ENCODE assay signal across 8 mouse cellular contexts in genomic region chr7:130692943-130693799, GRCm38 (mm10).
DNase-seq lines count a peak whose midpoint lies in the region; ATAC-seq and TF ChIP-seq lines count a peak whose summit lies in the region.

No protein-coding gene starts in this region.

- no peak for TF ChIP-seq CTCF in testis, adult 2 months (IDR thresholded peaks at IDR 0.05; ENCODE audit: control insufficient read depth, insufficient read depth, insufficient replicate concordance, low read depth, low read length)

- WGBS in hindbrain, embryonic 10.5 days = 2% methylated on average over 19 of the region's 19 CpGs
- WGBS in neural tube, embryonic 15.5 days = 3% methylated on average over 19 of the region's 19 CpGs

- H3K4me2 ChIP-seq in neural tube, embryonic 15.5 days = peak overlapping the region; percentile 72

- H3K4me3 ChIP-seq in testis, adult 2 months (ENCODE audit: control insufficient read depth, low read depth, low read length) = peak overlapping the region; percentile 72
- peak overlapping the region; percentile 88 for H3K4me3 ChIP-seq in hindbrain, embryonic 10.5 days
- peak overlapping the region; percentile 88 for H3K4me3 ChIP-seq in neural tube, embryonic 15.5 days (replicated peaks)

- TF ChIP-seq POLR2A in testis, adult 2 months (IDR thresholded peaks at IDR 0.05; ENCODE audit: control insufficient read depth, low read depth, low read length) = no peak

- DNase-seq in testis, postnatal 14 days (ENCODE audit: low spot score) = no peak
- peak; percentile 46 for DNase-seq in embryo, embryonic 11.5 days (ENCODE audit: low read depth, low spot score)
- no peak for DNase-seq in hindbrain, embryonic 10.5 days (ENCODE audit: low spot score)
- DNase-seq in left cerebral cortex, postnatal 36 days (ENCODE audit: low spot score in 2 of 2) = peak; percentile 55
- no peak for DNase-seq in spleen, postnatal 36 days (ENCODE audit: low spot score in 2 of 2)

- peaks cover 6% of the 10 kb centered on the region for H3K4me1 ChIP-seq in testis, adult 2 months (ENCODE audit: control insufficient read depth, insufficient read depth, low read length)
- peaks cover 82% of the 10 kb centered on the region for H3K4me1 ChIP-seq in hindbrain, embryonic 10.5 days (replicated peaks)
- H3K4me1 ChIP-seq in neural tube, embryonic 15.5 days = peaks cover 55% of the 10 kb centered on the region

- H3K9ac ChIP-seq in neural tube, embryonic 15.5 days (replicated peaks) = peak overlapping the region; percentile 98

- H3K27me3 ChIP-seq in testis, adult 2 months (ENCODE audit: control insufficient read depth, insufficient read depth, low read length) = no peaks in the 10 kb centered on the region
- no peaks in the 10 kb centered on the region for H3K27me3 ChIP-seq in hindbrain, embryonic 10.5 days (ENCODE audit: insufficient read depth, poor library complexity, severe bottlenecking)
- H3K27me3 ChIP-seq in neural tube, embryonic 15.5 days (replicated peaks) = no peaks in the 10 kb centered on the region

- no peaks in the 10 kb centered on the region for H3K36me3 ChIP-seq in testis, adult 2 months (ENCODE audit: control insufficient read depth, insufficient read depth, low read length)
- peaks cover 9% of the 10 kb centered on the region; the same call in 1 of the 2 replicates for H3K36me3 ChIP-seq in hindbrain, embryonic 10.5 days
- H3K36me3 ChIP-seq in neural tube, embryonic 15.5 days = no peaks in the 10 kb centered on the region

- no peaks in the 10 kb centered on the region for H3K9me3 ChIP-seq in hindbrain, embryonic 10.5 days
- no peaks in the 10 kb centered on the region for H3K9me3 ChIP-seq in neural tube, embryonic 15.5 days (replicated peaks)

- intact Hi-C loops in left cerebral cortex, postnatal 36 days (cut with DNase I) = no loop called here

- ATAC-seq in neural tube, embryonic 15.5 days (ENCODE audit: low FRiP score) = peak; percentile 71
- ATAC-seq in granulocyte monocyte progenitor cell, adult 5-6 weeks (replicated peaks; ENCODE audit: poor library complexity, severe bottlenecking) = no peak; the same call in 1 of the 2 replicates

- 0 out of 2 replicates have a peak overlapping the region, but pooled peaks have one; percentile 25 for H3K27ac ChIP-seq in testis, adult 2 months (ENCODE audit: control insufficient read depth, insufficient read depth, low read depth, low read length)
- peak overlapping the region; percentile 99 for H3K27ac ChIP-seq in hindbrain, embryonic 10.5 days
- H3K27ac ChIP-seq in neural tube, embryonic 15.5 days (replicated peaks) = peak overlapping the region; percentile 99

Comparison
In these comparisons a context has a peak if more than half of its experiments do, and no peak if none do; other contexts are left out.
1. H3K27ac ChIP-seq: peak in every context shown above with its lines; median percentile 99 in hindbrain, embryonic 10.5 days; 99 in neural tube, embryonic 15.5 days; 25 in testis, adult 2 months.
2. DNase-seq: peak in embryo, embryonic 11.5 days (single experiment) and left cerebral cortex, postnatal 36 days (2 of 2); none in testis, postnatal 14 days (single experiment), hindbrain, embryonic 10.5 days (single experiment) and spleen, postnatal 36 days (0 of 2).
3. Peak in every context shown above with its lines, with median percentiles within 50 percentile points of each other: H3K4me3 ChIP-seq.